Mouse (Mus musculus) limb, embryonic 13.5 days (tissue): ENCODE data around the gene Psmd11. TPM values are rescaled to one million over a fixed set of nuclear protein-coding genes. Genes with fewer than 3 reads are reported as not detected.
A peak's percentile ranks its signal among the peaks of the same experiment; 100 is the strongest.

Source experiments
- ATAC-seq: fragments of 200-750 bp; cut with Nextera tagmentation; 2 replicates; pipeline ENCODE4 v1.8.0; 2017; ENCODE audit warnings: low read depth, moderate number of reproducible peaks, moderate TSS enrichment; ENCODE audit not compliant: low FRiP score
- H3K27ac ChIP-seq: fragments of 300-500 bp; sonication (generic); 2 replicates; pipeline ENCODE4 v1.5.1; 2015; ENCODE audit warnings: inconsistent platforms, mild to moderate bottlenecking, moderate library complexity
- H3K27me3 ChIP-seq: fragments of 300-500 bp; sonication (generic); 2 replicates; pipeline ENCODE4 v1.6.1; 2015; ENCODE audit warnings: mild to moderate bottlenecking, inconsistent platforms
- H3K36me3 ChIP-seq: fragments of 300-500 bp; sonication (generic); 2 replicates; pipeline ENCODE4 v1.6.1; 2015; ENCODE audit warnings: inconsistent platforms, mild to moderate bottlenecking, moderate library complexity
- H3K4me1 ChIP-seq: fragments of 300-500 bp; sonication (generic); 2 replicates; pipeline ENCODE4 v1.6.1; 2015; ENCODE audit warnings: inconsistent platforms
- H3K4me2 ChIP-seq: fragments of 300-500 bp; sonication (generic); replicated peaks from 2 replicates; pipeline ENCODE4 v1.6.1; 2015; ENCODE audit warnings: inconsistent platforms, mild to moderate bottlenecking, moderate library complexity
- H3K4me3 ChIP-seq: fragments of 300-500 bp; sonication (generic); 2 replicates; pipeline ENCODE4 v1.5.1; 2015; ENCODE audit warnings: moderate library complexity, mild to moderate bottlenecking, inconsistent platforms
- H3K9ac ChIP-seq: fragments of 300-500 bp; sonication (generic); 2 replicates; pipeline ENCODE4 v1.6.1; 2015; ENCODE audit warnings: mild to moderate bottlenecking, inconsistent platforms
- H3K9me3 ChIP-seq: fragments of 300-500 bp; sonication (generic); 2 replicates; pipeline ENCODE4 v1.6.1; 2016; ENCODE audit warnings: inconsistent platforms
- WGBS: fragments of 180-500 bp; shearing (Covaris S2); methylation state at CpG from one replicate; pipeline ENCODE4 v1.1.7; 2015; 5-methylcytosine and 5-hydroxymethylcytosine counted together
- polyA plus RNA-seq: library from polyadenylated mRNA; unstranded; fragments of >200 nt; fragmentation: Nextera tagmentation; extraction: Ambion mirVana; gene quantifications from 2 replicates; pipeline ENCODE4 v1.2.1, GENCODE M21; 2015

The Psmd11 gene
- polyA plus RNA-seq, 1 experiment from 2014 or later: 332 TPM

- ATAC-seq: no peak
- peaks cover 41% of the 10 kb centered on the region for H3K4me1 ChIP-seq
- H3K9ac ChIP-seq: no peak overlapping the region
- no peaks in the 10 kb centered on the region for H3K27me3 ChIP-seq
- H3K9me3 ChIP-seq: no peaks in the 10 kb centered on the region
- no peaks in the 10 kb centered on the region for H3K36me3 ChIP-seq
- WGBS: 62% methylated on average over 7 of the region's 7 CpGs
- no peak overlapping the region for H3K4me2 ChIP-seq
- no peak overlapping the region for H3K4me3 ChIP-seq
- H3K27ac ChIP-seq: no peak overlapping the region
These were observed 85.4 kb downstream of the Psmd11 start for GRCm38 (mm10) chr11:80513796-80514195.

GRCm38 (mm10) chr11:80515346-80515745, 86.9 kb downstream of the Psmd11 start:
- 35% methylated on average over 1 of the region's 1 CpGs for WGBS
- ATAC-seq: no peak
- Histone ChIP-seq H3K27ac (no peak overlapping the region; the same call in 1 of the 2 replicates), H3K9ac (no peak overlapping the region), H3K4me1 (peaks cover 38% of the 10 kb centered on the region), H3K9me3 (no peaks in the 10 kb centered on the region), H3K36me3 (no peaks in the 10 kb centered on the region), H3K27me3 (no peaks in the 10 kb centered on the region), H3K4me3 (no peak overlapping the region), H3K4me2 (no peak overlapping the region)

GRCm38 (mm10) chr11:80515895-80516294, 87.5 kb downstream of the Psmd11 start:
- no peaks in the 10 kb centered on the region for H3K9me3 ChIP-seq
- H3K27ac ChIP-seq: no peak overlapping the region
- no peaks in the 10 kb centered on the region for H3K36me3 ChIP-seq
- H3K27me3 ChIP-seq: no peaks in the 10 kb centered on the region
- ATAC-seq: no peak
- H3K4me3 ChIP-seq: no peak overlapping the region
- peaks cover 38% of the 10 kb centered on the region for H3K4me1 ChIP-seq
- WGBS: 71% methylated on average over 8 of the region's 8 CpGs
- no peak overlapping the region for H3K9ac ChIP-seq
- H3K4me2 ChIP-seq: no peak overlapping the region

GRCm38 (mm10) chr11:80518421-80519367, 90.3 kb downstream of the Psmd11 start:
- no peak overlapping the region for H3K9ac ChIP-seq
- H3K36me3 ChIP-seq: no peaks in the 10 kb centered on the region
- no peak overlapping the region for H3K4me2 ChIP-seq
- H3K27me3 ChIP-seq: no peaks in the 10 kb centered on the region
- ATAC-seq: peak; percentile 73; the same call in 1 of the 2 replicates
- no peaks in the 10 kb centered on the region for H3K9me3 ChIP-seq
- WGBS: 45% methylated on average over 9 of the region's 9 CpGs
- H3K4me1 ChIP-seq: peaks cover 32% of the 10 kb centered on the region
- no peak overlapping the region for H3K4me3 ChIP-seq
- no peak overlapping the region for H3K27ac ChIP-seq

- Histone ChIP-seq H3K36me3 (no peaks in the 10 kb centered on the region), H3K4me3 (no peak overlapping the region), H3K4me2 (no peak overlapping the region), H3K27ac (no peak overlapping the region), H3K27me3 (no peaks in the 10 kb centered on the region), H3K9ac (no peak overlapping the region), H3K9me3 (no peaks in the 10 kb centered on the region), H3K4me1 (peaks cover 13% of the 10 kb centered on the region)
- ATAC-seq: no peak
- WGBS: 63% methylated on average over 2 of the region's 2 CpGs
These were observed 92.7 kb downstream of the Psmd11 start for GRCm38 (mm10) chr11:80521148-80521547.

Other genes with a start within 250 kb of the Psmd11 start
- gene Rnf135, start 244.8 kb upstream of the Psmd11 start, polyA plus RNA-seq: 7.5 and 7.6 TPM in 2 replicates
- gene Rhot1, start 219.6 kb upstream of the Psmd11 start, polyA plus RNA-seq: 55.8 and 57.0 TPM in 2 replicates
- 3.5 and 3.8 TPM in 2 replicates for gene Rhbdl3, start 127.7 kb upstream of the Psmd11 start, polyA plus RNA-seq
- gene 5730455P16Rik, start 50.6 kb upstream of the Psmd11 start, polyA plus RNA-seq: 25.8 and 27.0 TPM in 2 replicates
- gene Zfp207, start 45.3 kb upstream of the Psmd11 start, polyA plus RNA-seq: 253 and 263 TPM in 2 replicates
- 3.3 and 3.7 TPM in 2 replicates for gene Cdk5r1, start 48.4 kb downstream of the Psmd11 start, polyA plus RNA-seq